Mouse (Mus musculus) mature B cell (primary cell): ENCODE results near the gene Fblim1.

ENCODE experiments used
- in situ Hi-C: fragments of 300-500 bp; cut with MboI; formaldehyde crosslinking; loops from 2 replicates; pipeline ENCODE4 v1.14.3; 2019

Fblim1 gene

GRCm38 (mm10) chr4:141599251-141600141 lies 6.4 kb downstream of the Fblim1 start:
- in situ Hi-C loops = no loop called here

- in situ Hi-C loops = no loop called here
Observed at GRCm38 (mm10) chr4:141598894-141599250, 7.0 kb downstream of the Fblim1 start.

- in situ Hi-C loops = no loop called here
Observed at GRCm38 (mm10) chr4:141598199-141598893, 7.5 kb downstream of the Fblim1 start.

- in situ Hi-C loops = no loop called here
Observed at GRCm38 (mm10) chr4:141596700-141597328, 9.1 kb downstream of the Fblim1 start.

GRCm38 (mm10) chr4:141595605-141596268 lies 10.2 kb downstream of the Fblim1 start:
- in situ Hi-C loops = no loop called here

- in situ Hi-C loops = no loop called here
Observed at GRCm38 (mm10) chr4:141595138-141595537, 10.8 kb downstream of the Fblim1 start.

GRCm38 (mm10) chr4:141591547-141591946 lies 14.3 kb downstream of the Fblim1 start:
- in situ Hi-C loops = no loop called here

GRCm38 (mm10) chr4:141583919-141584318 lies 22.0 kb downstream of the Fblim1 start:
- in situ Hi-C loops = no loop called here

- in situ Hi-C loops = no loop called here
Observed at GRCm38 (mm10) chr4:141581051-141581450, 24.8 kb downstream of the Fblim1 start.

- in situ Hi-C loops = no loop called here
Observed at GRCm38 (mm10) chr4:141578833-141579232, 27.1 kb downstream of the Fblim1 start.

GRCm38 (mm10) chr4:141576877-141577276 lies 29.0 kb downstream of the Fblim1 start:
- in situ Hi-C loops = no loop called here

GRCm38 (mm10) chr4:141576404-141576803 lies 29.5 kb downstream of the Fblim1 start:
- in situ Hi-C loops = no loop called here

GRCm38 (mm10) chr4:141574789-141575702 lies 30.9 kb downstream of the Fblim1 start:
- in situ Hi-C loops = no loop called here

GRCm38 (mm10) chr4:141573359-141573966 lies 32.4 kb downstream of the Fblim1 start:
- in situ Hi-C loops = no loop called here

- in situ Hi-C loops = no loop called here
Observed at GRCm38 (mm10) chr4:141572668-141573358, 33.1 kb downstream of the Fblim1 start.

- in situ Hi-C loops = no loop called here
Observed at GRCm38 (mm10) chr4:141571934-141572333, 34.0 kb downstream of the Fblim1 start.

GRCm38 (mm10) chr4:141571337-141571739 lies 34.6 kb downstream of the Fblim1 start:
- in situ Hi-C loops = no loop called here

- in situ Hi-C loops = no loop called here
Observed at GRCm38 (mm10) chr4:141570821-141571220, 35.1 kb downstream of the Fblim1 start.

GRCm38 (mm10) chr4:141570004-141570403 lies 35.9 kb downstream of the Fblim1 start:
- in situ Hi-C loops = no loop called here

GRCm38 (mm10) chr4:141568966-141569365 lies 36.9 kb downstream of the Fblim1 start:
- in situ Hi-C loops = loop anchor here (10.0 kb wide), 1 partner anchor 134 kb away; the partner anchor contains the start of gene Srarp
